Mouse (Mus musculus) gonadal fat pad, adult 2 months (tissue): ENCODE results near the gene Btbd16. TPM values are rescaled to one million over a fixed set of nuclear protein-coding genes. Genes with fewer than 3 reads are reported as not detected.

Experiments
- DNase-seq: peaks from one replicate; pipeline ENCODE4 v3.0.0-alpha.2; 2012; ENCODE audit warnings: low read depth
- polyA plus RNA-seq: library from polyadenylated mRNA; depleted of rRNA; stranded (reverse); fragments of >200 nt; gene quantifications from 2 replicates; pipeline ENCODE4 v1.2.3, GENCODE M21; 2012; rRNA removed

Btbd16 gene
- polyA plus RNA-seq, 1 experiment: 0.43 TPM

DNA sequence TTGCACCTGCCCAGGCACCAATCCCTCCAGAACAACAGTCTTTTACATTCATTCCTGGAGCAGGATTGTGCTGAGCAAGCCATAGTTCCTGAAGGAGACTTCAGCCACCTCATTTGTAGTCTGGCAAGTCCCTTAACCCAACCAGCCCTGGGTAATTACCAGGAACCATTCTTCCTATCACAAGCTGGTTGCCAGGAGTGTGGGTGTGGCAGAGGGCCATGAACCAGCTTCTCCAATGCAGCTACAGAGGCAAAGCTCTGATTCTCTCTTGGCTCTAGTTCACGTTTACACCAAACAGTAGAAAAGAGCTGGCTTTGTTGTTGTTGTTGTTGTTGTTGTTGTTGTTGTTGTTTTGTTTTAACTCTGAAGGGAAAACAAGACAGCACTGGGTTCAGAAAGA, 88.6 kb downstream of the Btbd16 start:
- peak; percentile 59 for DNase-seq

- DNase-seq: no peak
These were observed 90.8 kb downstream of the Btbd16 start for GRCm38 (mm10) chr7:130864711-130865110.

- DNase-seq: peak; percentile 74
These were observed 92.0 kb downstream of the Btbd16 start, which contains the start of gene Plekha1 for GRCm38 (mm10) chr7:130865613-130866591. Gene Plekha1, plus strand, starts transcription at chr7:130865756.

GRCm38 (mm10) chr7:130866640-130867039, 92.8 kb downstream of the Btbd16 start:
- no peak for DNase-seq

DNA sequence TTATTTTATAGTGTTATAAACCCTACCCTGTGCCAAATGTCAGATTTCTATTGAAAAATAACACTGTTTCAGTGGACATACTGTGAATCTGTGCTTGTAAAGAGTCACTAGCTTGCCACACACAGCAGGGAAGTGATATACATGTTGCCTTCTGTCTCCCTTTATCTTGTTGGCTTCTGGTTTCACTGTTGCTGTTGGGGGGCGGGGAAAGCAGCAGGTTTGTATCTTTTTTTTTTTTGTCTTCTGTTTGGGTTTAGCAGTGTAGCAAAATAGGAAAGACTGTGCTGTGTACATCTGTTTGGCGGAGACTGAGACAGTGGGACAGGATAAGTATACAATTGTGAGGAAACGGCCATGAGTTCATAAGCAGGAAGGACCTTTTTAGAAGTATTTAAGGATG, 93.4 kb downstream of the Btbd16 start:
- DNase-seq: no peak

Other genes starting within 250 kb of the Btbd16 start
- 34.0 and 44.5 TPM in 2 replicates for gene Nsmce4a, start 201.0 kb upstream of the Btbd16 start, polyA plus RNA-seq
- gene Tacc2, start 196.6 kb upstream of the Btbd16 start, polyA plus RNA-seq: 32.3 and 41.7 TPM in 2 replicates
- gene Plekha1, start 91.7 kb downstream of the Btbd16 start, polyA plus RNA-seq: 77.5 and 85.0 TPM in 2 replicates
- gene Htra1, start 162.0 kb downstream of the Btbd16 start, polyA plus RNA-seq: 112 and 124 TPM in 2 replicates